Mouse (Mus musculus) kidney, postnatal 0 days (tissue): ENCODE measurements around the gene Fnbp1. TPM values are rescaled to one million over a fixed set of nuclear protein-coding genes. Genes with fewer than 3 reads are reported as not detected.

Experiments used
- ATAC-seq: fragments of 200-750 bp; cut with Nextera tagmentation; replicated peaks from 2 replicates; pipeline ENCODE4 v1.8.0; 2017; ENCODE audit warnings: low read depth, moderate number of reproducible peaks, moderate TSS enrichment, moderate library complexity; ENCODE audit not compliant: low FRiP score
- DNase-seq: peaks from one replicate; pipeline ENCODE4 v3.0.0-alpha.2; 2016; ENCODE audit warnings: low spot score
- H3K27ac ChIP-seq: fragments of 300-500 bp; sonication (generic); 2 replicates; pipeline ENCODE4 v1.5.1; 2014; ENCODE audit warnings: mild to moderate bottlenecking
- H3K27me3 ChIP-seq: fragments of 300-500 bp; sonication (generic); 2 replicates; pipeline ENCODE4 v1.6.1; 2014; ENCODE audit warnings: low read length, mixed read lengths; ENCODE audit not compliant: insufficient read depth
- H3K36me3 ChIP-seq: fragments of 300-500 bp; sonication (generic); 2 replicates; pipeline ENCODE4 v1.6.1; 2014; ENCODE audit warnings: low read length, mixed read lengths; ENCODE audit not compliant: insufficient read depth
- H3K4me1 ChIP-seq: fragments of 300-500 bp; sonication (generic); replicated peaks from 2 replicates; pipeline ENCODE4 v1.6.1; 2014; ENCODE audit warnings: antibody characterized with exemption, low read length, mixed read lengths; ENCODE audit not compliant: insufficient read depth
- H3K4me2 ChIP-seq: fragments of 300-500 bp; sonication (generic); 2 replicates; pipeline ENCODE4 v1.6.1; 2014; ENCODE audit warnings: mild to moderate bottlenecking, low read length, moderate library complexity, mixed read lengths
- H3K4me3 ChIP-seq: fragments of 300-500 bp; sonication (generic); replicated peaks from 2 replicates; pipeline ENCODE4 v1.5.1; 2014; ENCODE audit warnings: low read depth, low read length
- H3K9ac ChIP-seq: fragments of 300-500 bp; sonication (generic); 2 replicates; pipeline ENCODE4 v1.6.1; 2014; ENCODE audit warnings: low read depth, low read length
- H3K9me3 ChIP-seq: fragments of 300-500 bp; sonication (generic); replicated peaks from 2 replicates; pipeline ENCODE4 v1.6.1; 2016; ENCODE audit warnings: low read length, inconsistent platforms, mixed read lengths
- CTCF ChIP-seq: IDR thresholded peaks from 2 replicates; pipeline ENCODE4 v1.5.1; 2016; ENCODE audit warnings: antibody characterized with exemption, low read depth, mild to moderate bottlenecking, moderate library complexity
- WGBS: fragments of 180-500 bp; shearing (Covaris S2); extraction: QIAGEN DNeasy Blood & Tissue Kit; methylation state at CpG from one replicate; pipeline ENCODE4 v1.1.7; 2014; 5-methylcytosine and 5-hydroxymethylcytosine counted together
- polyA plus RNA-seq: library from polyadenylated mRNA; unstranded; fragments of >200 nt; fragmentation: Nextera tagmentation; extraction: Ambion mirVana; gene quantifications from 2 replicates; pipeline ENCODE4 v1.2.1, GENCODE M21; 2015

The Fnbp1 gene
- polyA plus RNA-seq, 1 experiment from 2014 or later, result 12.3 TPM

- no peak for TF ChIP-seq CTCF
- H3K27me3 ChIP-seq, result no peaks in the 10 kb centered on the region
- DNase-seq, result peak; percentile 26
- H3K36me3 ChIP-seq, result no peaks in the 10 kb centered on the region
- WGBS, result 29% methylated on average over 12 of the region's 13 CpGs
- no peak overlapping the region for H3K4me3 ChIP-seq
- ATAC-seq, result no peak
- no peak overlapping the region for H3K9ac ChIP-seq
- peaks cover 8% of the 10 kb centered on the region; the same call in 1 of the 2 replicates for H3K4me1 ChIP-seq
- no peak overlapping the region for H3K4me2 ChIP-seq
- no peak overlapping the region for H3K27ac ChIP-seq
- no peaks in the 10 kb centered on the region for H3K9me3 ChIP-seq
Observed at GRCm38 (mm10) chr2:31136338-31136737, 5.5 kb downstream of the Fnbp1 start.

GRCm38 (mm10) chr2:31135512-31135931 lies 6.3 kb downstream of the Fnbp1 start:
- Histone ChIP-seq H3K36me3 (no peaks in the 10 kb centered on the region), H3K4me3 (no peak overlapping the region), H3K4me2 (no peak overlapping the region), H3K9me3 (no peaks in the 10 kb centered on the region), H3K4me1 (peaks cover 13% of the 10 kb centered on the region), H3K27me3 (no peaks in the 10 kb centered on the region), H3K9ac (no peak overlapping the region), H3K27ac (no peak overlapping the region)
- peak; percentile 24 for DNase-seq
- no peak for TF ChIP-seq CTCF
- no peak for ATAC-seq
- WGBS, result 40% methylated on average over 13 of the region's 13 CpGs

GRCm38 (mm10) chr2:31133981-31134380 lies 7.8 kb downstream of the Fnbp1 start:
- TF ChIP-seq CTCF, result no peak
- H3K27me3 ChIP-seq, result no peaks in the 10 kb centered on the region
- peaks cover 13% of the 10 kb centered on the region for H3K4me1 ChIP-seq
- no peak overlapping the region for H3K27ac ChIP-seq
- H3K4me2 ChIP-seq, result no peak overlapping the region
- 60% methylated on average over 3 of the region's 4 CpGs for WGBS
- ATAC-seq (no peak), DNase-seq (no peak)
- H3K9ac ChIP-seq, result no peak overlapping the region
- H3K36me3 ChIP-seq, result no peaks in the 10 kb centered on the region
- H3K9me3 ChIP-seq, result no peaks in the 10 kb centered on the region
- no peak overlapping the region for H3K4me3 ChIP-seq

GRCm38 (mm10) chr2:31132682-31133081 lies 9.1 kb downstream of the Fnbp1 start:
- WGBS, result 27% methylated on average over 8 of the region's 8 CpGs
- DNase-seq (peak; percentile 83), ATAC-seq (peak; percentile 51; the same call in 1 of the 2 replicates)
- Histone ChIP-seq H3K4me2 (no peak overlapping the region), H3K9me3 (no peaks in the 10 kb centered on the region), H3K9ac (no peak overlapping the region), H3K27ac (no peak overlapping the region), H3K36me3 (no peaks in the 10 kb centered on the region), H3K4me1 (peaks cover 16% of the 10 kb centered on the region), H3K27me3 (no peaks in the 10 kb centered on the region), H3K4me3 (no peak overlapping the region)
- no peak for TF ChIP-seq CTCF

- Histone ChIP-seq H3K4me2 (no peak overlapping the region), H3K36me3 (no peaks in the 10 kb centered on the region), H3K27me3 (no peaks in the 10 kb centered on the region), H3K4me3 (no peak overlapping the region), H3K9ac (no peak overlapping the region), H3K4me1 (peaks cover 18% of the 10 kb centered on the region), H3K27ac (peak overlapping the region; percentile 54; the same call in 1 of the 2 replicates), H3K9me3 (no peaks in the 10 kb centered on the region)
- no peak for ATAC-seq
- WGBS, result 63% methylated on average over 8 of the region's 8 CpGs
- peak; percentile 44 for TF ChIP-seq CTCF
- no peak for DNase-seq
Observed at GRCm38 (mm10) chr2:31130815-31131299, 11.0 kb downstream of the Fnbp1 start.

GRCm38 (mm10) chr2:31129742-31130518 lies 11.9 kb downstream of the Fnbp1 start:
- no peaks in the 10 kb centered on the region for H3K9me3 ChIP-seq
- ATAC-seq (no peak), DNase-seq (no peak)
- H3K36me3 ChIP-seq, result no peaks in the 10 kb centered on the region
- no peak for TF ChIP-seq CTCF
- H3K27me3 ChIP-seq, result no peaks in the 10 kb centered on the region
- WGBS, result 70% methylated on average over 14 of the region's 14 CpGs
- peak overlapping the region; percentile 54; the same call in 1 of the 2 replicates for H3K27ac ChIP-seq
- H3K4me1 ChIP-seq, result peaks cover 18% of the 10 kb centered on the region
- H3K4me3 ChIP-seq, result no peak overlapping the region
- H3K9ac ChIP-seq, result no peak overlapping the region
- H3K4me2 ChIP-seq, result no peak overlapping the region
